Mouse (Mus musculus) hindbrain, embryonic 12.5 days (tissue): ENCODE results near the gene Proser1. TPM values are rescaled to one million over a fixed set of nuclear protein-coding genes. Genes with fewer than 3 reads are reported as not detected.
A peak's percentile ranks its signal among the peaks of the same experiment; 100 is the strongest.

Experiments
- ATAC-seq: fragments of 200-750 bp; cut with Nextera tagmentation; 2 replicates; pipeline ENCODE4 v1.8.0; 2017; ENCODE audit warnings: moderate TSS enrichment; ENCODE audit not compliant: low FRiP score
- H3K27ac ChIP-seq: fragments of 300-500 bp; sonication (generic); 2 replicates; pipeline ENCODE4 v1.5.1; 2016; ENCODE audit warnings: mild to moderate bottlenecking
- H3K27me3 ChIP-seq: fragments of 300-500 bp; sonication (generic); 2 replicates; pipeline ENCODE4 v1.6.1; 2016; ENCODE audit warnings: mild to moderate bottlenecking
- H3K36me3 ChIP-seq: fragments of 300-500 bp; sonication (generic); 2 replicates; pipeline ENCODE4 v1.6.1; 2016; ENCODE audit warnings: mild to moderate bottlenecking
- H3K4me1 ChIP-seq: fragments of 300-500 bp; sonication (generic); 2 replicates; pipeline ENCODE4 v1.6.1; 2016
- H3K4me2 ChIP-seq: fragments of 300-500 bp; sonication (generic); replicated peaks from 2 replicates; pipeline ENCODE4 v1.6.1; 2016; ENCODE audit warnings: mild to moderate bottlenecking
- H3K4me3 ChIP-seq: fragments of 300-500 bp; sonication (generic); 2 replicates; pipeline ENCODE4 v1.5.1; 2016; ENCODE audit warnings: mild to moderate bottlenecking
- H3K9ac ChIP-seq: fragments of 300-500 bp; sonication (generic); 2 replicates; pipeline ENCODE4 v1.6.1; 2016; ENCODE audit warnings: mild to moderate bottlenecking, moderate library complexity
- H3K9me3 ChIP-seq: fragments of 300-500 bp; sonication (generic); replicated peaks from 2 replicates; pipeline ENCODE4 v1.6.1; 2016; ENCODE audit warnings: mild to moderate bottlenecking
- WGBS: fragments of 180-500 bp; shearing (Covaris S2); methylation state at CpG from one replicate; pipeline ENCODE4 v1.1.7; 2016; 5-methylcytosine and 5-hydroxymethylcytosine counted together
- polyA plus RNA-seq: library from polyadenylated mRNA; unstranded; fragments of >200 nt; fragmentation: Nextera tagmentation; extraction: Ambion mirVana; gene quantifications from 2 replicates; pipeline ENCODE4 v1.2.1, GENCODE M21; 2016

The Proser1 gene
- 28.0 and 31.0 TPM in 2 replicates for polyA plus RNA-seq

DNA sequence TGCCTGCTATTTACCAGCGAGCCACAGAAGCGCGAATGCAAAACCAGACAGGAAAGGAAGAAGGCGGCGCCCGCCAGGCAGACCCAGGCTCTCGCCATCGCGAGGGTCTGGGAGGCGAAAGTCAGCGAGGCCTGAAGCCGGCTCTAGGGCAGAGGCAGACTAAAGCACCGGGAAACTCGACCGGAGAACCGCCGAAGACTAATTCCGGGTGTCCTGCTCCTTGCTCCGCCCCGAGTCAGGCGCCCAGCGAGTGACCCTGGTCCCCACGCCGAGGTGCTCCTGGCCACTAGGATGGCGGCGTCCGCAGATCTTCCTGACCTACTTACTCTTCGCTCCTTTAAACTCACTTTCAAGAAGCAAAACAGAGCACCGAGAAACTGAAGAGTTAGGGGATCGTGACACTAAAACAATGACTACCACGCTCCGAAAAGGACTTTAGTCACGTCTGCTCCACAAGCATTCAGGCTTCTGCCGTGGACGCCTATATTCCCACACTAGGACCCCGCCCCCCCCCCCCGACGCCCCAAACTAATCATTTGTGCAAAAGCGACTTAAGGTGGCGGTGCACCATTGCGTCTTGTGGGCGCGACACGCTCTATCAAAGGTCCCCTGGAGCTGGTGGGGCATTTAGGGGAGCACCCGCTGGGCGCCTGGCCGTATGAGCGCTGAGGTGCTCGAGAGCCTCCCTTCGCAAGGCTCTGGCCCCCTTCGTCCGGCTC, at the start of gene Proser1, which contains the start of gene Nhlrc3:
TSS of gene Proser1 (plus strand) at position 621 of the 719 bp plus-strand sequence.
TSS of gene Nhlrc3 (minus strand) at position 287 of the 719 bp plus-strand sequence.
- Histone ChIP-seq H3K27me3 (no peaks in the 10 kb centered on the region), H3K36me3 (peaks cover 20% of the 10 kb centered on the region; the same call in 1 of the 2 replicates), H3K4me2 (peak within 1 kb of the TSS; percentile 72), H3K4me3 (peak within 1 kb of the TSS; percentile 80), H3K9ac (peak within 1 kb of the TSS; percentile 88), H3K4me1 (peaks cover 38% of the 10 kb centered on the region), H3K9me3 (no peaks in the 10 kb centered on the region), H3K27ac (peak within 1 kb of the TSS; percentile 90)
- under 1% methylated on average over 52 of the region's 52 CpGs for WGBS
- ATAC-seq: peak; percentile 98

DNA sequence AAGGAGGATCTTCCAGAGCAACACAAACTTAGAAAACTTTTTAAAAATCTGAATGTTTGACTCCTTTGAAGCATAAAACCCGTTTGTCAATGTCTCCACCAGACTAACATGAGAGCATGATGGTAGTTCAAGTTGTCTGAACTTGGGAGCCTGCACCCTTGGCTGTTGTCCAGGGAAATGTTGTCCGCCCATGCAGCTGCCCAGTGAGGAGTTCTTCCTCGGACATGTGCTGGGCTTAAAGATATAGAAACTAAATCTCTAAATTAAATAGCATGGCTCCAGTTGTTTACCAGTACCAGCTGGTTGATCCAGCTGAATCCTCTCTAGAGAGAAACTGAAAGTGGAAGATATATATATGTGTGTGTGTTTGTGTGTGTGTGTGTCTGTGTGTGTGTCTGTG, 49.5 kb upstream of the Proser1 start:
- Histone ChIP-seq H3K9ac (no peak overlapping the region), H3K27ac (no peak overlapping the region), H3K36me3 (no peaks in the 10 kb centered on the region), H3K4me1 (peaks cover 13% of the 10 kb centered on the region), H3K9me3 (no peaks in the 10 kb centered on the region), H3K4me3 (no peak overlapping the region), H3K4me2 (no peak overlapping the region), H3K27me3 (peaks cover 2% of the 10 kb centered on the region; the same call in 1 of the 2 replicates)
- ATAC-seq: no peak
- 83% methylated on average over 3 of the region's 3 CpGs for WGBS

DNA sequence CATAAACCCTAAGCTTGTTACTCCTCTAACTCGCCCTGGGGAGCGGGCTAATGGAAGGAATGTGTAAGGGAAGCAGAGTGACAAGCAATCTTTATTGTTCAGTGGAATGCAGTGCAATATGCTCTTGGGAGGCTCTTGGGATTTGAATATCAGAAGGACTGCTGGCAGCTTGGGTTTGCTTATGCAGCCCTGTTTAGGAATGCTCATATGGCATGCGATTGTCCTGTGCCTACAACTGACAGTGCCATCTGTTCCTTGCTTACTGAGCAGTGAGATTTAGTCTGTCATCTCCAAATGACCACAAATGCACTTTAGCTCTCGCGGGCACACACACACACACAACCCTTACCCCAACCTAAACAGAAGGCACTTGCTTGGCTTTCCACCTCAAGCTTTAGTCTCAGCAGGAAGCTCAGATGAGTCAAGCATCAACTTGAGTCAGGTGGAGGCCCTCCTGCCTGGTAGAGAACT, 47.4 kb upstream of the Proser1 start:
- peak; percentile 43; the same call in 1 of the 2 replicates for ATAC-seq
- Histone ChIP-seq H3K4me3 (no peak overlapping the region), H3K36me3 (no peaks in the 10 kb centered on the region), H3K27me3 (peaks cover 2% of the 10 kb centered on the region; the same call in 1 of the 2 replicates), H3K4me1 (peaks cover 7% of the 10 kb centered on the region), H3K9me3 (no peaks in the 10 kb centered on the region), H3K27ac (0 out of 2 replicates have a peak overlapping the region, but pooled peaks have one; percentile 25), H3K9ac (no peak overlapping the region), H3K4me2 (no peak overlapping the region)
- 49% methylated on average over 5 of the region's 5 CpGs for WGBS

DNA sequence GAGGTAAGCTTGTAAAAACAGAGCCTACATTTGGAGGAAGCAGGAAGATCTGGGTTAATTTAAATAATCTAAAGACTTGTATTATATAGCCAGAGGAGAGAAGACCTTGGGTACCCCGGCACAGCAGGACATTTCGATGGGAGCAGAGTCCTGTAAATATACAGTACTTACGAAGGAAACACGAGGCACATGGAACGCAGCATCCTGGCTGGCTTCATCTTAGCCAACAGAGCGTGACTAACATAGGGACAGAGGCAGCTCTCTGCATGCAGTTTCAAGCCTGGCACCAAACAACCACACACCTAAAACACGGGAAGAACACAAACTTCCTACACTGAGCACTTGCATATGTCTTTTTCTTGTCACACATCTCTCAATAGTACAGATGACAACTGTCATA, 45.8 kb upstream of the Proser1 start:
- Histone ChIP-seq H3K9ac (no peak overlapping the region), H3K27ac (no peak overlapping the region), H3K4me1 (peaks cover 7% of the 10 kb centered on the region), H3K9me3 (no peaks in the 10 kb centered on the region), H3K36me3 (no peaks in the 10 kb centered on the region), H3K4me2 (no peak overlapping the region), H3K4me3 (no peak overlapping the region), H3K27me3 (peaks cover 5% of the 10 kb centered on the region)
- 71% methylated on average over 7 of the region's 7 CpGs for WGBS
- no peak for ATAC-seq

- Histone ChIP-seq H3K27ac (no peak overlapping the region), H3K4me2 (no peak overlapping the region), H3K4me1 (peaks cover 3% of the 10 kb centered on the region; the same call in 1 of the 2 replicates), H3K9ac (no peak overlapping the region), H3K36me3 (no peaks in the 10 kb centered on the region), H3K27me3 (peaks cover 3% of the 10 kb centered on the region; the same call in 1 of the 2 replicates), H3K4me3 (no peak overlapping the region), H3K9me3 (no peaks in the 10 kb centered on the region)
- 90% methylated on average over 12 of the region's 12 CpGs for WGBS
- no peak for ATAC-seq
These were observed 41.8 kb upstream of the Proser1 start for GRCm38 (mm10) chr3:53421656-53422055.

- no peak overlapping the region for H3K27ac ChIP-seq
- H3K36me3 ChIP-seq: no peaks in the 10 kb centered on the region
- no peak overlapping the region for H3K4me2 ChIP-seq
- H3K4me1 ChIP-seq: no peaks in the 10 kb centered on the region
- H3K27me3 ChIP-seq: peaks cover 3% of the 10 kb centered on the region; the same call in 1 of the 2 replicates
- WGBS: 48% methylated on average over 1 of the region's 1 CpGs
- ATAC-seq: no peak
- no peaks in the 10 kb centered on the region for H3K9me3 ChIP-seq
- H3K4me3 ChIP-seq: no peak overlapping the region
- no peak overlapping the region for H3K9ac ChIP-seq
These were observed 40.8 kb upstream of the Proser1 start for GRCm38 (mm10) chr3:53422691-53423090.

DNA sequence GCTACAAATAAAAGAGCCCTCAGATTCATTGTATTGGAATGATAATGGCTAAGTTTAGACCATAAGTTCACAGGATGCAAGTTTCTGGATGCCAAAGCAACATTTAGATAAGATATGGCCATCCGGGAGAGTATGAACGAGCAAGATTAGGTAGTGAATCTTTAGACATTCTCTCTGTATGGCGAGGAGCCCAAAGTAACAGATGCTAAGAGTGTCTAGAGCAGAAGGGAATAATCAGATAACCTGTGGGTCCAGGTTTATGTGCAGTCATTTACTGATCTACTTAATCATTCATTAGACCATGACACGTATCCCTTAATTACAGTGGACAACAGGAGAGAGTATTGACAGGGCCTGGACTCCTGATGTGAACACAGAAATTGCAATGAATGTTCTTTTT, 39.9 kb upstream of the Proser1 start:
- Histone ChIP-seq H3K4me1 (no peaks in the 10 kb centered on the region), H3K36me3 (no peaks in the 10 kb centered on the region), H3K4me3 (no peak overlapping the region), H3K4me2 (no peak overlapping the region), H3K9me3 (no peaks in the 10 kb centered on the region), H3K9ac (no peak overlapping the region), H3K27me3 (peaks cover 3% of the 10 kb centered on the region; the same call in 1 of the 2 replicates), H3K27ac (no peak overlapping the region)
- ATAC-seq: no peak
- 93% methylated on average over 4 of the region's 4 CpGs for WGBS

DNA sequence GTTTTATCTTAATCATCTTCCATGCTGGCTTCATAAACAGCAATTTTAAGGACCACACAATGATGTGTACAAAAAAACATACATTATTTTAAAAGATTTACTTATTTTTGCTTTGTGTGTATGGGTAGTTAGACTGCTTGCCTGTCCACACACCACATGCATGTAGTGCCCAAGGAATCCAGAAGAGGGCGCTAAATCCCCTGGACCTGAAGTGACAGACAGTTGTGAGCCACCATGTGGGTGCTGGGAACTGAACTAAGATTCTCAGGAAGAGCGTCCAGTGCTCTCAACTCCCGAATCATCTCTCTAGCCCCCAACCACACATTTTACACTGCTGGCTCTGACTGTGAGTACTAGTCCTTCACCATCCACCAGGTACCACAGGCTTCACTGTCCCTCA, 28.9 kb upstream of the Proser1 start:
- H3K27ac ChIP-seq: no peak overlapping the region
- ATAC-seq: no peak
- no peaks in the 10 kb centered on the region for H3K36me3 ChIP-seq
- no peaks in the 10 kb centered on the region for H3K9me3 ChIP-seq
- no peaks in the 10 kb centered on the region for H3K4me1 ChIP-seq
- H3K4me3 ChIP-seq: no peak overlapping the region
- WGBS: 74% methylated on average over 3 of the region's 3 CpGs
- 0 out of 2 replicates have a peak, but pooled peaks cover 2% of the 10 kb centered on the region for H3K27me3 ChIP-seq
- no peak overlapping the region for H3K9ac ChIP-seq
- H3K4me2 ChIP-seq: no peak overlapping the region

- 0 out of 2 replicates have a peak, but pooled peaks cover 2% of the 10 kb centered on the region for H3K27me3 ChIP-seq
- no peak overlapping the region for H3K4me3 ChIP-seq
- H3K9ac ChIP-seq: no peak overlapping the region
- 81% methylated on average over 5 of the region's 5 CpGs for WGBS
- H3K27ac ChIP-seq: no peak overlapping the region
- no peaks in the 10 kb centered on the region for H3K36me3 ChIP-seq
- H3K4me2 ChIP-seq: no peak overlapping the region
- no peak for ATAC-seq
- H3K9me3 ChIP-seq: no peaks in the 10 kb centered on the region
- H3K4me1 ChIP-seq: no peaks in the 10 kb centered on the region
These were observed 26.9 kb upstream of the Proser1 start for GRCm38 (mm10) chr3:53436550-53436949.

DNA sequence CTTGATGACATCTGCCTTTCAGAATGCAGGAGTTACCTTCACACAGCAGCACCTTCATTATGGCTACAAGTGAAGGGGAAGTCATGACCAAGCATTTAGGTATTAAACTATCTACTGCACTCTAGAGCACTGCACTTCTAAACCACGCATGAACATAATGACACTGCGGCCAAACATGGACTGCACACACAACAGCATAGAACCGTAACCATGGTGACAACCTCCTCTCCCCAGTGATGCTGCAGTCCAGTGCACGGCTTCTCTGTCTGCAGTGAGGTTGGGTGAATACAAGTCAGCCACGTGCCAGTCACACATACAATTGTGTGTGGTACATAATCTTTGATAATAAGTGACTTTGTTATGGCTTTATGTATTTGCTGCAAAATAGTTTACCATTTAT, 17.9 kb upstream of the Proser1 start:
- ATAC-seq: peak; percentile 74; the same call in 1 of the 2 replicates
- 48% methylated on average over 5 of the region's 5 CpGs for WGBS
- H3K9ac ChIP-seq: no peak overlapping the region

DNA sequence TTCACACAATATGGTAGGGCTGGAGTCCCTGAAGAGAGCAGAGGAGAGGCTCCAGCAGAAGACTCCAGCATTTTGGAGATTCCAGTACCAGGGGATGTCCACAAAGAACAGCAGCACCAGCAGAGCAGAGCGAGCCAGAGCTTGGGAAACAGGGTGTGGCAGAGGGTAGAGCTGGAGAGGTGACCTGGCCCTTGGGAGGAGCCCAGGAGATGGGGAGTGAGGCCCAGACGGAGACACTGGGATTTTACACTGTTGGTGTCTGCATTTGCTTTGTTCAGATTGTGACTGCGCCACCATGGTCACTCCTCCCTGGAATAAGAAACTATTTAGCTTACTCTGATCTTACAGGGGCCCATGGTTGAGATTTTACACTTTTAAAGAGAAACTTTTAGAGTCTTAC, 16.7 kb upstream of the Proser1 start:
- WGBS: 76% methylated on average over 3 of the region's 3 CpGs
- no peak overlapping the region for H3K4me2 ChIP-seq
- peaks cover 8% of the 10 kb centered on the region; the same call in 1 of the 2 replicates for H3K4me1 ChIP-seq
- H3K4me3 ChIP-seq: no peak overlapping the region
- H3K27ac ChIP-seq: no peak overlapping the region
- H3K9ac ChIP-seq: no peak overlapping the region
- H3K36me3 ChIP-seq: peaks cover 21% of the 10 kb centered on the region
- H3K9me3 ChIP-seq: no peaks in the 10 kb centered on the region
- H3K27me3 ChIP-seq: no peaks in the 10 kb centered on the region
- ATAC-seq: no peak

More for the DNA sequence above, 17.9 kb upstream of the Proser1 start:
- Histone ChIP-seq H3K4me2 (no peak overlapping the region), H3K27ac (no peak overlapping the region), H3K9me3 (no peaks in the 10 kb centered on the region), H3K4me3 (no peak overlapping the region), H3K27me3 (no peaks in the 10 kb centered on the region), H3K36me3 (peaks cover 9% of the 10 kb centered on the region; the same call in 1 of the 2 replicates), H3K4me1 (peaks cover 8% of the 10 kb centered on the region; the same call in 1 of the 2 replicates)

DNA sequence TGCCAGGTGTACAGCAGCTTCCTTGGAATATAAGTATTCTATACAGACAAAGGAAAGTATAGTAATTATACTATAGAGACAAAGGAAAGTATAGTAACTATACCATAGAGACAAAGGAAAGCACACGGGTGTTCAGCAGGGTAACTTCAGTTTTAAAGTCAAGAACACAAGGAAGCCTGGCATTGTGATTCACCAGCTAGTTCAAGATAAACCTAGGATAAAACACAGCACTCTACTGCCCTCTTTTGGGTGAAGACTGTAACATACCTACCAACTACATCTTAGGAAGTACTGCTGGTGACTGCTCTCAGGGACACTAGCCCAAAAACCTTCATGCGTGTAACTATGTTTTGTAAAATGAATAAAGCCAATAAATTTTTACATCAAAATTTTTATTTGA, 15.3 kb upstream of the Proser1 start:
- H3K27ac ChIP-seq: no peak overlapping the region
- WGBS: 36% methylated on average over 2 of the region's 2 CpGs
- no peaks in the 10 kb centered on the region for H3K27me3 ChIP-seq
- H3K9me3 ChIP-seq: no peaks in the 10 kb centered on the region
- no peak overlapping the region for H3K4me2 ChIP-seq
- no peak overlapping the region for H3K4me3 ChIP-seq
- H3K36me3 ChIP-seq: peaks cover 34% of the 10 kb centered on the region
- H3K9ac ChIP-seq: no peak overlapping the region
- H3K4me1 ChIP-seq: peaks cover 8% of the 10 kb centered on the region; the same call in 1 of the 2 replicates
- ATAC-seq: 0 out of 2 replicates have a peak, but pooled peaks have one; percentile 49
